Mouse (Mus musculus) right cerebral cortex, postnatal 36 days (tissue): ENCODE data around the gene Gtf3c5.

Source experiments
- DNase-seq, 2 experiments: peaks; one replicate each; pipeline ENCODE4 v3.0.0; 2022; ENCODE audit warnings: low spot score in 2 of 2, mixed read lengths in 1 of 2

The Gtf3c5 gene

DNA sequence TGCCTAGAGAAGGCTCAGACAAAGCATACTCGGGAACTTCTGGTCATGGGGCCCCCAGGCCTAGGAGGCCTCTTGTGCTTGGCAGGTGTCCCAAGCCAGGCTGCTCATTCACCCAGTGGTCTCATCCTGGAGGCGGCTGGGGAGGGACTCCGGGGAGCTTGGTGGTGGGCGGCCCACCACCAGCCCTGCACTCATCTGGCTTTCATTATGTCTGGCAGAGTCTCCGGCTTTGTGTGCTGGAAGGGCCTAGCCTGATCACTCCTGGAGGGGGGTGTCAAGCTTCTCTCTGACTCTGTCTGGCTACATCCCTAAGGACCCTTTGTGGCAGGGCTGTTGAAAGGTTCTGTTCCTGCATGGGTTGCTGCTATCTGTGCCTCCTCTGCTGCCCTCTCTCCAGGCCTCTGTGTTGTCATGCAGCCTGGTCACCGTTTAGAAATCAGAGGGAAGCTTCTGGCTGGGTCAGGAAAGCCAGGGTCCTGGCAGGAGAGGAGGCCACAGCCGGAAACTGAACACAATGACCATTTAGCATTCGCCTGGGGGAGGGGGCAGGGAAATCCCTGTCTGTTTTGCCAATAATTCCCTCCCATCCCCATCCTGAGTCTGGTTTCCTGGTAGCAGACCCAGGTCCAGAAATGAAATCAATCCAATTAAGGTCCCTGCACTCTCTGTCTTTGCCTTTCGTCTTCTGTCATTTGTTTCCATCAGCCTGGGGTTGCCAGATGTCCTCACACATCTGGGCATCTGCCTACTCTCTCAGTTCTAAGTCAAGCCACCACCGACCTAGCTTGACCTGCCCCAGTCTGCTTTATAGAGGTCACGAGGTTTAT is 48.9 kb downstream of the Gtf3c5 start:
- DNase-seq = no peak

- DNase-seq = no peak
Observed at GRCm38 (mm10) chr2:28533901-28534435, 49.6 kb downstream of the Gtf3c5 start.

GRCm38 (mm10) chr2:28532938-28533771 is 50.4 kb downstream of the Gtf3c5 start:
- peak; percentile 84 to 87 for DNase-seq

GRCm38 (mm10) chr2:28530311-28530710 is 53.2 kb downstream of the Gtf3c5 start:
- DNase-seq = no peak

DNA sequence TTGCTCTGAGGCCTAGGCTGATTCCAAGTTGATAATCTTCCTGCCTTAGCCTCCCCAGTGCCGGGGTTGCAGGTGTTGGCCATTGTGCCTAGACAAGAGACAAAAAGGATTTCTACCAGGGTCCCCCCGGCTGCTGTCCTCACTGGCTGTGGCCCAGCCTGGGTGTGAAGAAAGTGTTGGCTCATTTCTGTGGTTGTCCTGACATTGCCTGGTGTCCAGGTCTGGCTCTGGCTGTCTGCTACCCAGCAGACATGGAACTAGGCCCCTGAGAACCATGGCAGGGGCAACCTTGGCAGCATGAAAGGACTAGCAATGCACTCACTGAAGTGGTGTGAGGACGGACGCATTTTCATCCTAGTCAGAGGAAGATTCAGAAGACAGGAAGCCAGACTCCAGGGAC is 53.7 kb downstream of the Gtf3c5 start:
- no peak for DNase-seq

DNA sequence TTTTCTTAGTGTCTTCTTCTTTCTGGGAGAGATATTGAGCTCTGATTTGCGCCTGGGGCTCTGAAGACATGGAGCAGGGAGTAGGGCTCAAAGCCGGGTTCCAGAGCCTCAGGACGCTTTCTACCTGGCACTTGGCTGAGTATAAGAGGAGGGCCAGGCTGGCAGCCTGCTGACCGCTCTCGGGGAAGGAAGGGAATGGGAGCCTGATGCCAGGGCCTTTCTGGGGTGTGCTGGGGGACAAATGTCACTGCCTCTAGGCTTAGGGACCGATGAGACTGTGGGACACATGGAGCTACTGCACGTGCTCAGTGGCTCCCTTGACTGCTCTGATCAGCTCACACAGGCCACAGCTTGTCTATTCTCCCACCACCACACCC is 55.2 kb downstream of the Gtf3c5 start:
- no peak for DNase-seq

DNA sequence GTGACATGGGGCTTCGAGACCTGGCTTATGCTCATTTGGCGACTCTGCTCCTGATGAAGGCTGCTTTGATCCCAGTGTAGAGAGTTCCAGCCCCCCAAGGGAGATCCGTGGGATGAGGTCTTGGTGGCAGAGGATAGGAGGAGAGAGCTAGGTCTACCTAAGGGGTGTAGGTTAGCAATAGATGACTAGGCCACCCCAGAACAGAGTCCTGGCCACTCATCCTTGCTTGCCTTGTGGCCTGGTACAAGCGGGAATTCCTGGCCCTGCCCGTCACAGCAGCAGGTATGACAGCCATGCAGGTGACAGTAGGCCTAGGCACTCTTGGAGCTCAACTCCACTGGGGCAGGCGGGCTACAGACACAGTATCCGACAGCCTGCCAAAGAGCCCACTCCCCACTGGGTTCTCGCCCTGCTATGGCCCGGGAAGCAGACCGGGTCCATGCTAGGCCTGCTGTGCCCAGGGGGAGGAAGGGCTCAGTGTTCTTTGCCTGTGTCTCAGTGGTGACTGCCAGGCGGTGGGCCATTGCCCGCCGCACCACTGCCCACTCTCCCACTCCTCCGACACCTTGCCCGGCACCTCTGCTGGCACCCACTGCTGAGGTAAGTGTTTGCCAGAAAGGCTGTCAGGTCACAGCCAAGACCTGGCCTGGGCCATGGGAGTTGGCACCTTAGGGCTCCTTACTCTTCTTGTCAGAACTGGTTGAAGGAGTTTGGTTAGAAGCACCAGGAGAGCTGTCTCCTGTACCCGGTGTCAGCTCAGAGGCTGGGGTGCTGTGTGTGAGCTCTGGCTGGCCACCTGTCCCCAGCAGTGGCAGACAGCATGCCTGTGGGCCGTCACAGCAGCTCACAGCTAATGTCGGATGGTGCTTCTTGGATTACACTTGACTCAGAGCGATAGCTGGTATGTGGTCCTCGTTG is 55.9 kb downstream of the Gtf3c5 start:
- DNase-seq = no peak

DNA sequence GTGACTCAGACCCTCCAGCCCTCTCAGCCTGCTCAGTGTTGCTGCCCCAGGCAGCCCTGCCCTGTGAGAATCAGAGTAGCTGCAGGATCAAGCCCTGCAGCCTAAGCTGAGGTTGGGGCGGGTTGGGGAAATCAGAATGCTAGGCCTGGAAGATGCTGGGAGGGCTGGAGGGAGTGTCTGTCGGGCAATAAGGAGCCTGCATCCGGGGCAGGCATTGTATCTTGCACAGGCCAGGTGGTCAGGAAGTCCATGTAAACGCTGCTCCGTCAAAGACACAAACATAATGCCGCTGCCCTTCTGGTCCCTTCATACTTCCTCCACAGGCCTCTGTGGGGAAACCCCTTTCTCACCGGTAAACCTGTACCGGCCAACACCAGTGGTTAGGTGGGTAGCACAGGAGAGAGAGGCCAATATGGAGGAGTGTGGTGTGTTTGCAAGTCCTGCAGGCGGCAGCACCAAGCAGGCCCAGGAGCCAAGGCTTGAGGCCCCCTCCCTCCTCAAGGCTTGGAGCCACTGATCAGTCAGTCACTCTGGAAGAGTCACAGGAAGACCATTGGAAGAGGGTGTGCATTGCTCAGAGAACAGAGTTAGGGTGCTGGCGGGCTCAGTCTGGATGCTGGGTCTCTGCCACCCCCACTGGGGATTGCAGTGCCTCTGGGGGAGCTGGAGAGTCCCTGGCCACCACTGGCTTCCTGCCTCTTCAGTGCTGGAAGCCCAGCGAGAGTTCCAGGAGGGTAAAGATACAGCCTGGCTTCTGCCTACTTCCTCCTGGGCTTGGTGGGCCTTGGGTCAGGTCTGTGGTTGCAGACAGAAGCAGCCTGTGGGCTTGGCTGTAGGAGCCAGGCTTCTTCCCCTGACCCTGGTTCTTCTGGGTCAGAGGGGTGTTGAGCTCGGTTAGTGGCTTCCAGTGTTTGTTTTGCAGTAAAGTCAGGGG is 57.3 kb downstream of the Gtf3c5 start:
- DNase-seq = no peak

DNA sequence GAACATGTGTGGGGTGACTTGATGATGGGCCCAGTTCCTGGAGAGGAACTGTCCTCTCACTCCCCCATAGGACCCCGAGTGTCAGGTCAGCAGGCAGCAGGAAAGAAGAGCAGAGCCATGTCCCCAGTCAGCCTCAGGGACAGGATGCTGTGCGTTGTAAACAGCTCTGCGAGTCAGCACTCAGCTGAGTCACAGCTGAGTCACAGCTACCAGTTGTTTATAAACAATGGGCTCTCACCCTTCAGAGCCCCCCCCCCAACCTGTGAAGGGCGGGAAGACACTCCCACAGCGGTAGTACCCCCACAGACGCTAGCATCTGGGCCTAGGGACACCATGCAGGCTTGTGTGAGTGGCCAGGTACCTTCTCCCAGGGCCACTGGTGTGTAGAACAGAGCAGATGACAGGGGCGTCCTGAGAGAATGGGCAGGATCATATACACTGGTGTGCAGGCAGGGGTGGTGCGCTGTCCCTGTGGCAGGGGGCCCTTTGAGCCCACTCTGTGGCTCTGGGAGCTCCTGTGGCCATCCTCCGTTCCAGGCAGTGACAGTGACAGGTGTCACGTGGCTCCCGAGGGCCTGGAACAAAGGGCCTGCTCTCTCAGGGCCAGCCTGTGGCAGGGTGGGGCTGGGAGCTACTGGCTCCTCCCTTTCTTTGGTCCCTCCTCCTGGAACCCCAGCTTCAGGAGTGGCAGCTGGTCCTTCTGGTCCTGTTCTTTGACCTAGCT is 58.2 kb downstream of the Gtf3c5 start:
- DNase-seq = peak in 1 of 2 experiments; percentile 7

GRCm38 (mm10) chr2:28524406-28524805 is 59.1 kb downstream of the Gtf3c5 start:
- DNase-seq = peak in 1 of 2 experiments; percentile 0

DNA sequence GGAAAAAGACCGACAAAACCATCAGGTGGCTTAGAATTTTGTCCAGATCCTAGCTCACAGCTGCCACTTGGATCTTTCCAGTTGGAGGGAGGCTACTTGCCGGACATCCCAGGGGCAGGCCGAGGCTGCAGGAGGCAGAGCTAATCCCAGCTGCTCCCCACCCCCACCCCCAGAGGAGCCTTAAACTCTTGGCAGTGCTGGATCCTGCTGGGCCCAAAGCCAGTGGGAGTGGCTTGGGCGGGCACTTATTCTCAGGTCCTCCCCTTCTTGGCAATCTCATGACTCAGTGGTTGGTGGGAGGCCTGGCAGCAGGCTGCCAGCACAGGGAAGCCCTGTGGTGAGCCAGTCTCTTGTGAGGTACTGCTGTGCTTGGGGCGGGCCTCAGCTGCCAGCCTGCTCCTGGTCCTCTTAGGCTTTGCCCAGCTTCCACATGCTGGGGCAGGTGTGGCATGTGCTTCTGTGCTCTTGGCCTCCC is 59.9 kb downstream of the Gtf3c5 start:
- peak; percentile 85 to 87 for DNase-seq

DNA sequence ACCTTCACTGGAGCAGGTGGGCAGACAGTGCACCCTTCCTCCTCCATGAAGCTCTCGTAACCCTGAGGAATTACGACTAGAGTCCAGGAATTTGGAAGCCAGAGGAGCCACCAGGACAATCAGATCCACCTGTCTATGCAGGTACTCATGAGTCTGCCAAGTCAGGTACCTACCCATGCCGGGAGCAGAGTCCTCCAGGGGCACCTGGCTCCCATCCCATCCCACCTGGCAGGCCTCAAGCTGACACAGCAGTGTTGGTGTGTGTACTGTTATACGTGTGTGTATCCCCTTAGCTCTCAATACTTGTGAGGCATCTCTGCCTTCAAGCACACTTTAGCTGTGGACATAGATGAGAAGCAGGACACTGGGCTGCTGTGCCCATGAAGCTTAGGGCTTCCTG is 61.4 kb downstream of the Gtf3c5 start:
- no peak for DNase-seq

- DNase-seq = peak; percentile 69 to 83
Observed at GRCm38 (mm10) chr2:28521571-28522151, 61.9 kb downstream of the Gtf3c5 start.

GRCm38 (mm10) chr2:28520581-28520980 is 63.0 kb downstream of the Gtf3c5 start:
- no peak for DNase-seq

DNA sequence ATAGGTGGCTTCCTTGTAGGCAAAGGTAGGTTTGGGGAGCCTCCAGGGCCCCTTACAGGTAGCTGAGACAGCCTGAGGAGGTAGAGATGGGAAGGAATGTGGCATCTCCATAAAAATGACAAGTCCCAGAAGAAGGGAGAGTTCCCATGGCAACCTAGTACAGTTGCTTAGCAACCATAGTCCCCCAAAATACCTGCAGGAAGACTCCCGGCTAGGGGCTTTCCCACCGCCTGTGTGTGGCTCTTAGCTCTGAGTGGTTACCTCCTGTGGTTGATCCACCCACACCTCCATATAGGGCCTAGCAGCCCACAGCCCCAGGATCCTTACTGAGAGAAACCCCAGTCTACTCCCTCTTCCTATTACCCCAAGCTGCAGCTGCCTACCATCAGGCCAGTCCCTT is 65.3 kb downstream of the Gtf3c5 start:
- peak; percentile 78 to 83 for DNase-seq

GRCm38 (mm10) chr2:28517206-28517909 is 66.2 kb downstream of the Gtf3c5 start:
- DNase-seq = no peak
